Mouse (Mus musculus): ENCODE results near the gene Zfp428.

- no peak for TF ChIP-seq CTCF (IDR thresholded peaks at IDR 0.05; ENCODE audit: low read depth)
- TF ChIP-seq EP300 (IDR thresholded peaks at IDR 0.05; ENCODE audit: low read depth): no peak
These were observed 31.3 kb downstream of the Zfp428 start for GRCm38 (mm10) chr7:24538154-24538553.

Data from heart, postnatal 0 days (tissue).